Mouse (Mus musculus) CH12F3 (cell line): ENCODE measurements around the gene Htr6.

Experiments
- in situ Hi-C: fragments of 300-500 bp; cut with MboI; formaldehyde crosslinking; loops from 2 replicates; pipeline ENCODE4 v1.14.3; 2020; ENCODE audit warnings: low sequenced_read_pairs

Htr6 gene

DNA sequence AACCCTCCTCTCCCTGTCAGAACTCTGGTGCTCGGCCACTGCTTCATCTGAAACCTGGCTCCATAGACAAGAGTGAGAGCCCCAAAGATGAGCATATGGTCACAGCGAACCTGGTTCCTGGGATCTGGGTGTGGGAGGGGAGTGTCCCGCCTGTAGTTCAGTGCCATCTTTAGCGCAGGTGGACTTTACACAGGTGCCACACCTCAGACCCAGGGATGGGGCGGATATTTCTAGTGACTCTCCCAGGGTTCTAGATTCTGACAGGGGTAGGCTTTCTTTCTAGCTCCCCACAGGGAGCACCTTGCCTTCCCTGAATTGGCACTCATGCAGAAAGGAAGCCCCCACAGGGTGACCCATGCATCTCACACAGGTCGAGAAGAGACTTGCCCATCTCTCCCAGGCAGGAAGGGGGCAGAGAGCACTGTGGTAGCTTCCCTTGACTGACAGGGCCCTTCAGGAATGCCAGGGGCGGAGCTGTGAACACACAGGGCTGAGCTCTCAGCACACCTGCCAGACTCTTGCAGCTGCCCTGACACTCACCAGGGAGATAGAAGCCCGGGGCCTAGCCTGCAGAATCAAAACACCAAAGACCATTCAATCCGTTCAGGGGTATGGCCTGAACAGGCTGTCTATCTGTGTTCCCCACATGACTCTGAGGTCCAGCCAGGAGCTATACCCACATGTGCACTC, 13.8 kb upstream of the Htr6 start:
- in situ Hi-C loops, result loop anchor here (10.0 kb wide), 1 partner anchor 166 kb away; no protein-coding TSS in a partner anchor

- in situ Hi-C loops, result loop anchor here (10.0 kb wide), 1 partner anchor 168 kb away; no protein-coding TSS in a partner anchor
These were observed 11.6 kb upstream of the Htr6 start for GRCm38 (mm10) chr4:139086984-139087383.

DNA sequence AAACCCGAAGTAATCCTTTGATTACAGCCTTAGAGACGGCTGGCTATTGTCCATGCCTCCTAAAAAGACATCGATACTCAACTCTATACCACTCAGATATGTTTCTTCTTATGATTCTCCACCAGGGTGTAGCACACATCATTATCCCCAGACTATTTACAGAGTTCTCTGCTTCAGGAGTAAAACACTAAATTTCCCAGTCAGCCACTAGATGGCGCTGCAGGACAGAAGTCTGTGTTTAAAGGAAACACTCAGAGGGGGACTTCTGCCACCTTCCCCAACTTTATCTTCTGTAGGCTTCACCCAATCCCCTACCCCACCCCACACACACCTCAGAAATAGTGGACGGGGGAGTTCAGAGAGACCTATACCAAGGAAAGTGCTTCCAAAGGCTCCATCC, 10.7 kb upstream of the Htr6 start:
- in situ Hi-C loops, result loop anchor here (10.0 kb wide), 1 partner anchor 169 kb away; no protein-coding TSS in a partner anchor

- in situ Hi-C loops, result loop anchor here (10.0 kb wide), 1 partner anchor 169 kb away; no protein-coding TSS in a partner anchor
These were observed 10.0 kb upstream of the Htr6 start for GRCm38 (mm10) chr4:139085337-139085736.

GRCm38 (mm10) chr4:139082790-139083564, 7.6 kb upstream of the Htr6 start:
- in situ Hi-C loops, result loop anchor here (10.0 kb wide), 1 partner anchor 172 kb away; no protein-coding TSS in a partner anchor

- in situ Hi-C loops, result loop anchor here (10.0 kb wide), 1 partner anchor 173 kb away; no protein-coding TSS in a partner anchor
These were observed 6.0 kb upstream of the Htr6 start for GRCm38 (mm10) chr4:139081270-139081931.

GRCm38 (mm10) chr4:139080259-139080658, 4.9 kb upstream of the Htr6 start:
- in situ Hi-C loops, result loop anchor here (10.0 kb wide), 1 partner anchor 175 kb away; no protein-coding TSS in a partner anchor

GRCm38 (mm10) chr4:139079439-139079838, 4.1 kb upstream of the Htr6 start:
- in situ Hi-C loops, result no loop called here

- in situ Hi-C loops, result no loop called here
These were observed 3.4 kb upstream of the Htr6 start for GRCm38 (mm10) chr4:139078726-139079125.

DNA sequence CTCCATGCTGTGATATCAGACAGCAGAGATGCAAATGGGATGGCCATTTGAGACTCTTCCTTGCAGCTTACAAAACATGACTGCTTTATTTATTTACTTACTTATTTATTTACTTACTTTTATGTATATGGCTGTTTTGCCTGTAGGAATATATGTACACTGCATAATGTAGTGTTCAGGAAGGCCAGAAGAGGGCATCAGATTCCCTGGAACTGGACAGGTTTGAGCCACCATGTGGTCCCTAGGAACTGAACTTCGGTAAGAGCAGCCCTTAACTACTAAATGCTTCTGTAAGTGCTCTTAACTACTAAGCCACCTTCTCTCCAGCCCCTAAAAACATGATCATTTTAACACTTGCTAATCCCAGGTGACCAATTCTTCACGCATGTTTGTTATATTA, 2.9 kb upstream of the Htr6 start:
- in situ Hi-C loops, result no loop called here

DNA sequence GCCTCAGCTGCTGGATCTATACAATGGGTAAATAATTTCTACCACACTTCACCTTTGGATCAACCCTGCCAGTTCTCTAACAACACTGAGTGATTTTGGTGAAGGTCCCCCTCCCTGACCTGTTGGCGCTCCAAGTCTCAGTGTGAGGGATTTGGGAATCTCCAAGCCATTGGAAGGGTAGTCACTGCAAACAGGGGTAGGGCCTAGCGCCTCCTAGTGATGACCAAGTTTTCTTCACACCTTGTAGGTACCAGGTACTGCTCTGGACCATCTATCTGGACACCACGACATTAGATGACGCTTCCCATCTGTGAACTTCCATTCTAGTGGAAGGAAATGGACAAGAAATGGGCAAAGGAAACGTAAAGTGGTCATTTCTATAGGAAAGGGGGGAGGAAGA, 545 bp upstream of the Htr6 start:
- in situ Hi-C loops, result no loop called here

- in situ Hi-C loops, result no loop called here
These were observed 1.3 kb downstream of the Htr6 start for GRCm38 (mm10) chr4:139074060-139074459.

GRCm38 (mm10) chr4:139068287-139068686, 7.1 kb downstream of the Htr6 start:
- in situ Hi-C loops, result no loop called here

GRCm38 (mm10) chr4:139064831-139065230, 10.5 kb downstream of the Htr6 start:
- in situ Hi-C loops, result no loop called here

GRCm38 (mm10) chr4:139059569-139059968, 15.8 kb downstream of the Htr6 start:
- in situ Hi-C loops, result no loop called here

- in situ Hi-C loops, result no loop called here
These were observed 17.3 kb downstream of the Htr6 start for GRCm38 (mm10) chr4:139058029-139058428.

DNA sequence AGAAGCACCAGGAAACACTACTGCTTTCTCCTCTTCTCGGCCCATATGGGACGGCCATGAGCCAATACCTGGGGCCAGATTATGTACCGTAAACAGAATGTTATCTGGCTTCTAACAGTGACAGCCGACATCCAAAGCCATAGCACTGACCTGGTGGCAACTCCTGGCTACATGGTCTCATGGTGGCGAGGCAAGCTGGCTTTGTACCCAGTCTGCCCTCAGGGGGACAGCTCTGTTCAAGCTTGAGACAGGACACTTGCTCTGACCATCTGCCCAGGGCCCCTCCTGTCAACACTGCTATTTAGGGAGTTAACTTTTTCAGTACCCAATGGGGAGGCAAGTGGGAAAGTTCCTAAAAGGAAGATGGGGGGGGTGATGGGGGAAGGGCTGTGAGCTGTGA, 18.1 kb downstream of the Htr6 start:
- in situ Hi-C loops, result no loop called here

DNA sequence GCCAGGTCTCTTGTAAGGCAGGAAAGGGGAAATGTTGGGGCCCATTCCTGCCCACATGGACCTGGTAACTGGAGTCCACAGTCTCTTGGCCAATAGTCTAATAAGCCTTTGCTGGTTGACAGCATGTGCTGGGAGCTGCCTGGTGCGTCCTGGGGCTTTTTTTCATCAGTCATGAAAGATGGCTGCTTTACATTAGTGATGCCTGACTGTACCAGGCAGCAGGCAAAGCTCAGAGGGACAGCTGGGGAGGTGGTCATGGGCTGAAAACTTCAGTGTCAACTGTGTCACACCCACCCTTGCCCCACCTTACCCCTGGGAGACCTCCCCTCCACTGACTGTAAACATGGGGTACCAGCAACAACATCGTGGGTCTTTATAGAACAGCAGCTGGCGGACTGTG, 19.6 kb downstream of the Htr6 start:
- in situ Hi-C loops, result no loop called here

GRCm38 (mm10) chr4:139055336-139055735, 20.0 kb downstream of the Htr6 start:
- in situ Hi-C loops, result no loop called here

DNA sequence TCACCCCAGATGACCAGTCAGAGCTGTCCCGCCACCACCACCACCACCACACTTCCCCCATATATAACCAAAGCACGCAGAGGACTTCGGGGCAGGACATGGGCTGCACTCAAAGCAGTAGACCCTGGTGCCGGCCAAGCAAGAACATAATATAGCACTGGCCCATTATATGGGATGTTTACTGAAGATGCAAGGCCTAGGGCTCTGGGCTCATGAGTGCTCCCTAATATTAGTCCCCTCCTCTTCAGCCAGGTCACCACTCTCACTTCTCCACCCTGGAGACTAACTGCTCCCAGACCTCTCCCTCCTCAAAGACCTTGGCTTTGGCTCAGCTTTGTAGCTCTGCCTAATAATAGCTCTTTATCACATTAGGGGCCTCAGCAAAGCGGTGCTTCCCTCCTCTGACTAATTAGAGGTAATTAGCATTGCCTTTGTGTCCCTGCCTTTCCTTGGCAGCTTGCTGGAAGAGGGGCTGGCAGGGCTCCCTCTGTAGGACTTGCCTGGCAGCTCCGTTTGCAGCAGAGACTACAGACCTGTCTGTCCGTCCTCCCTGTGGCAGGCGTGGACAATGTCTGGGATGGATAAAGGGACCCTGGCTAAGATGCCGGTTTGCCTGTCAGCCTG, 21.0 kb downstream of the Htr6 start:
- in situ Hi-C loops, result no loop called here

GRCm38 (mm10) chr4:139053391-139053790, 22.0 kb downstream of the Htr6 start:
- in situ Hi-C loops, result no loop called here
